Mouse (Mus musculus): ENCODE data around the gene Ube2d3.

- TF ChIP-seq USF2 (conservative IDR thresholded peaks at IDR 0.05; ENCODE audit: low read depth, low read length) (no peak), CTCF (conservative IDR thresholded peaks at IDR 0.05 in 1 of 2, IDR thresholded peaks at IDR 0.05 in 1 of 2; ENCODE audit: low read depth in 2 of 2, low read length in 2 of 2) (no peak), POLR2A (IDR thresholded peaks at IDR 0.05; ENCODE audit: low read depth, low read length) (no peak), RCOR1 (conservative IDR thresholded peaks at IDR 0.05; ENCODE audit: low read depth, low read length) (no peak), TBP (conservative IDR thresholded peaks at IDR 0.05; ENCODE audit: low read depth, low read length) (no peak), MEF2A (IDR thresholded peaks at IDR 0.05; ENCODE audit: borderline replicate concordance, low read depth, low read length) (no peak), ETS1 (conservative IDR thresholded peaks at IDR 0.05; ENCODE audit: low read depth, low read length) (no peak), POLR2AphosphoS2 (IDR thresholded peaks at IDR 0.05; ENCODE audit: low read depth, low read length) (no peak), MYC (IDR thresholded peaks at IDR 0.05; ENCODE audit: low read depth, low read length) (no peak), ZNF384 (IDR thresholded peaks at IDR 0.05; ENCODE audit: low read depth, low read length) (0 out of 2 replicates have a peak, but pooled peaks have one; percentile 38), ZC3H11A (IDR thresholded peaks at IDR 0.05; ENCODE audit: low read depth, low read length) (no peak)
These were observed 39.0 kb downstream of the Ube2d3 start for GRCm38 (mm10) chr3:135476977-135477376.
